Mouse (Mus musculus) small intestine, adult 2 months (tissue): ENCODE data around the gene Ssbp3.

ENCODE experiments used
- CTCF ChIP-seq: fragments of 200-500 bp; IDR thresholded peaks from 2 replicates; pipeline ENCODE4 v1.5.1; 2012; ENCODE audit warnings: low read depth, mild to moderate bottlenecking, control low read depth, inconsistent platforms, low read length, moderate library complexity, mixed read lengths; ENCODE audit not compliant: insufficient replicate concordance, insufficient read length; ENCODE audit errors: extremely low read depth
- POLR2A ChIP-seq: fragments of 200-500 bp; IDR thresholded peaks from 2 replicates; pipeline ENCODE4 v1.6.1; 2012; ENCODE audit warnings: low read depth, mild to moderate bottlenecking, control low read depth, inconsistent platforms, low read length, moderate library complexity

GRCm38 (mm10) chr4:106939223-106939918, 28.9 kb downstream of the Ssbp3 start:
- TF ChIP-seq POLR2A (no peak), CTCF (no peak)
